Mouse (Mus musculus) midbrain, embryonic 14.5 days (tissue): ENCODE data around the gene Ap1m2. TPM values are rescaled to one million over a fixed set of nuclear protein-coding genes. Genes with fewer than 3 reads are reported as not detected.

Source experiments
- ATAC-seq: fragments of 200-750 bp; cut with Nextera tagmentation; 2 replicates; pipeline ENCODE4 v1.8.0; 2017; ENCODE audit warnings: moderate number of reproducible peaks, moderate library complexity; ENCODE audit not compliant: low FRiP score, low TSS enrichment
- DNase-seq: peaks from one replicate; pipeline ENCODE4 v3.0.0-alpha.2; 2015
- H3K27ac ChIP-seq: fragments of 300-500 bp; sonication (generic); replicated peaks from 2 replicates; pipeline ENCODE4 v1.5.1; 2014; ENCODE audit warnings: mild to moderate bottlenecking, low read depth, low read length, moderate library complexity
- H3K27me3 ChIP-seq: fragments of 300-500 bp; sonication (generic); 2 replicates; pipeline ENCODE4 v1.6.1; 2014; ENCODE audit warnings: low read length, control low read depth, mixed read lengths; ENCODE audit not compliant: control insufficient read depth, insufficient read depth
- H3K36me3 ChIP-seq: fragments of 300-500 bp; sonication (generic); 2 replicates; pipeline ENCODE4 v1.6.1; 2014; ENCODE audit warnings: low read length, control low read depth; ENCODE audit not compliant: control insufficient read depth, insufficient read depth
- H3K4me1 ChIP-seq: fragments of 300-500 bp; sonication (generic); 2 replicates; pipeline ENCODE4 v1.6.1; 2014; ENCODE audit warnings: mild to moderate bottlenecking, antibody characterized with exemption, low read length, control low read depth; ENCODE audit not compliant: control insufficient read depth, insufficient read depth
- H3K4me2 ChIP-seq: fragments of 300-500 bp; sonication (generic); 2 replicates; pipeline ENCODE4 v1.6.1; 2014; ENCODE audit warnings: mild to moderate bottlenecking, low read length, moderate library complexity
- H3K4me3 ChIP-seq: fragments of 300-500 bp; sonication (generic); replicated peaks from 2 replicates; pipeline ENCODE4 v1.5.1; 2014; ENCODE audit warnings: low read depth, low read length
- H3K9ac ChIP-seq: fragments of 300-500 bp; sonication (generic); replicated peaks from 2 replicates; pipeline ENCODE4 v1.6.1; 2014; ENCODE audit warnings: mild to moderate bottlenecking, low read length, moderate library complexity
- H3K9me3 ChIP-seq: fragments of 300-500 bp; sonication (generic); 2 replicates; pipeline ENCODE4 v1.6.1; 2016; ENCODE audit warnings: low read length, control low read depth, mixed read lengths; ENCODE audit not compliant: control insufficient read depth
- WGBS: fragments of 180-500 bp; shearing (Covaris S2); extraction: QIAGEN DNeasy Blood & Tissue Kit; methylation state at CpG from one replicate; pipeline ENCODE4 v1.1.7; 2014; 5-methylcytosine and 5-hydroxymethylcytosine counted together
- polyA plus RNA-seq: library from polyadenylated mRNA; unstranded; fragments of >200 nt; fragmentation: Nextera tagmentation; extraction: Ambion mirVana; gene quantifications from 2 replicates; pipeline ENCODE4 v1.2.1, GENCODE M21; 2014

The Ap1m2 gene
- polyA plus RNA-seq, 1 experiment from 2014 or later, result 0.88 TPM

DNA sequence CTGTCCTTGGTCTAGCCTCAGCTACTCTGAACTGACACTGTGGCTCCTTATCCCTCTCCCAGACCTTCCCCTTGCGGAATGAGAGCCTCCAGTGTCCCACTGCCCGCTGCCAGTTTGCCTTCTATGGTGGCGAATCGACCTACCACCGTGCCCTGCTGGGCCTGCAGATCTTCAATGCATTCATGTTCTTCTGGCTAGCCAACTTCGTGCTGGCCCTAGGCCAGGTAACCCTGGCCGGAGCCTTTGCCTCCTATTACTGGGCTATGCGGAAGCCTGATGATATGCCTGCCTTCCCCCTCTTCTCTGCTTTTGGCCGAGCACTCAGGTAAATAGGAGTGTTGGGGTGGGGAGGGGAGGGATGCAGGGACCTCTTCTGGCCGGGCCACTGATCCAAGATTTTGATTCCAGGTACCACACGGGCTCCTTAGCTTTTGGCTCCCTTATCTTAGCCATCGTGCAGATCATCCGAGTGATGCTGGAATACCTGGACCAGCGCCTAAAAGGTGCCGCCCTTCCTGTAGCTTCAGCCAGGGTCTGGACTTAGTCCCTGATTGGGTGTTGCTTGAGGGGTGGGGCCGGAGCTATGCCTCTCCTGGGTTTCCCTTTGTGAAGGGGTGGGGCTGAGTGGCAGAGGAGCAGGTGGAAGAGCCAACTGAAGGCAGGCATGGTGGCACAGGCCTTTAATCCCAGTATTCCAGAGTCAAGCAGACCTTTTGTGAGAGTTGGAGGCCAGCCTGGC lies 34.7 kb upstream of the Ap1m2 start:
- Histone ChIP-seq H3K27ac (no peak overlapping the region), H3K4me3 (no peak overlapping the region), H3K4me1 (no peaks in the 10 kb centered on the region), H3K9me3 (no peaks in the 10 kb centered on the region), H3K9ac (no peak overlapping the region), H3K27me3 (no peaks in the 10 kb centered on the region), H3K36me3 (peaks cover 69% of the 10 kb centered on the region), H3K4me2 (no peak overlapping the region)
- no peak for ATAC-seq
- DNase-seq, result no peak
- 76% methylated on average over 16 of the region's 16 CpGs for WGBS

DNA sequence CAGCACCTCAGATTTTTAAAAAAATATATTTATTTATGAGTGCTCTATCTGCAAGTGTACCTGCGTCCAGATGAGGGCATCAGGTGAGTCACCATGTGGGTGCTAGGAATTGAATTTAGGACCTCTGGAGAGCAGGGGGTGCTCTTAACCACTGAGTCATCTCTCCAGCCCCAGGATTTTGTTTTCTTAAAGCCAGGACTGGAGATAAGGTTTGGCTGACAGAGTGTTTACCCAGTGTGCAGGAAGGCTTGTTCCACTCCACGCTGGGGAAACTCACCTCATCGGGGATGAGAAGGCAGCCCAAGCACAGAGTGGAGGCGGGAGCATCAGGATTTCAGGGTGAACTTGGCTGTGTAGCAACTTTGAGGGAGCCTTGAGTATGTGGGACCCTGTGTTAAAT lies 28.3 kb upstream of the Ap1m2 start:
- no peak for DNase-seq
- Histone ChIP-seq H3K36me3 (peaks cover 31% of the 10 kb centered on the region), H3K27me3 (no peaks in the 10 kb centered on the region), H3K4me2 (no peak overlapping the region), H3K4me1 (no peaks in the 10 kb centered on the region), H3K4me3 (no peak overlapping the region), H3K9me3 (no peaks in the 10 kb centered on the region), H3K9ac (no peak overlapping the region), H3K27ac (no peak overlapping the region)
- WGBS, result 90% methylated on average over 4 of the region's 4 CpGs
- no peak for ATAC-seq

DNA sequence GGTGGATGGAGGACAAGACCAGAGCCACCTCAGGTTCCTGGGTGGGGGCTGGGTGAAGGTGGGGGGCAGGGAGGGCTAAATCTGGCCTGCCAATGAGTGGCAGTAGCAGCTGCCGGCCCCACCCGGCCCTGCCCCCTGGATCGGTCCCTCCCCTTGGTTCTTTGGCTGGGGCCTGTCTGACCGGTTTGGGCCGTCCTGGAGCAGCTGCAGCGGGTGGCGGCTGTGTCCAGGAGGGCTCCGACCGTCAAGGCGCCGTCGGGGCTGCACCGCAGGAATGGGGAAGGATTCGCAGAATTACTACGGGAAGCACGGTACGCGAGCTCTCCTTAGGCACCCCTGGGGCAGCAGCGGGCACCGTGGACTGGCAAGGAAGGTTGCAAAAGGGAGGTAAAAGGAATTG lies 25.5 kb upstream of the Ap1m2 start:
- Histone ChIP-seq H3K4me2 (no peak overlapping the region), H3K9ac (no peak overlapping the region)
- 17% methylated on average over 20 of the region's 20 CpGs for WGBS

DNA sequence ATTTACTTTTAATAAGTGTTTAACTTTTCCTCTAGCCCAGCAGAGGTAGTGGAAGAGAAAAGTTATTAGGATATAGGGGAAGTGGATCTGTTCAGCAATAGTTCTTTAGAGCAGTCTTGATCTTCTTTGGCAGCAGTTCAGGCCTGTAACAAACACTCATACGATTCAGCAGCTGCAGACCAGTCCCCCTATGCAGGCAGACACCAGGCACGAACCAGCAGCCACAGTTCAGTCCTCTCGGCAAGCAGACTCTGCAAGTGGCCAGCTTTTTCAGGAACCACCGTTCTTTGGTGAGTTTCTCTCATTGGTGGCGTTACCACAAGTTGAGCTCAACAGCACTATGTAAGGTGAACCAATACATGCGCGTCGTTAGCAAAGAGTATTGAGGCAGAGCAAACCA lies 24.4 kb upstream of the Ap1m2 start:
- H3K36me3 ChIP-seq, result 0 out of 2 replicates have a peak, but pooled peaks cover 3% of the 10 kb centered on the region
- no peak overlapping the region for H3K4me2 ChIP-seq
- no peaks in the 10 kb centered on the region for H3K9me3 ChIP-seq
- DNase-seq (no peak), ATAC-seq (no peak)
- H3K9ac ChIP-seq, result no peak overlapping the region
- no peak overlapping the region for H3K4me3 ChIP-seq
- H3K4me1 ChIP-seq, result no peaks in the 10 kb centered on the region
- 84% methylated on average over 8 of the region's 8 CpGs for WGBS
- H3K27ac ChIP-seq, result no peak overlapping the region
- H3K27me3 ChIP-seq, result no peaks in the 10 kb centered on the region

More for the DNA sequence above, 25.5 kb upstream of the Ap1m2 start:
- ATAC-seq, result no peak
- no peak for DNase-seq
- no peaks in the 10 kb centered on the region for H3K27me3 ChIP-seq
- no peak overlapping the region for H3K4me3 ChIP-seq
- no peaks in the 10 kb centered on the region for H3K9me3 ChIP-seq
- peaks cover 9% of the 10 kb centered on the region; the same call in 1 of the 2 replicates for H3K36me3 ChIP-seq
- no peaks in the 10 kb centered on the region for H3K4me1 ChIP-seq
- H3K27ac ChIP-seq, result no peak overlapping the region

DNA sequence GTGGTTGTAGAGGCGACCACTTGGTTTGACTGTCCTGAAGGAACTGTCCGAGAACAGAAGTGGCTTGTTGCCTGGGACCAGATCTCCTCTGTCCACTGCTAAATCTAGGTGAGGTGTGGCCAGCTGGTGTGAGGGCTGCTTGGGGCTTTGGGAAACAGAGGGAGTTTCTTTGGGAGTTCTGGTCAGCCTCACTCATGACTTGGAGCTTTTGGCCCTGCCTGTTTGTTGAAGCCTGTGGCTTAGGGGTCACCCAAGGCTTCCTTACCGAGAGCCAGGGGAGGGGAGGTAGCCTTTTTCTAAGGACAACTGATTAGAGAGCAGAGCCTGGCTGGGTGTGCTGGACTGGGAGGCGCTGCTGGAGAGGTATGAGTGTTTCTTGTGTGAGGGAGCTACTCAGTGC lies 23.3 kb upstream of the Ap1m2 start:
- no peak for DNase-seq
- H3K9ac ChIP-seq, result no peak overlapping the region
- no peaks in the 10 kb centered on the region for H3K4me1 ChIP-seq
- 0 out of 2 replicates have a peak, but pooled peaks cover 3% of the 10 kb centered on the region for H3K36me3 ChIP-seq
- ATAC-seq, result no peak
- no peak overlapping the region for H3K27ac ChIP-seq
- H3K9me3 ChIP-seq, result no peaks in the 10 kb centered on the region
- WGBS, result 84% methylated on average over 4 of the region's 4 CpGs
- no peak overlapping the region for H3K4me2 ChIP-seq
- no peak overlapping the region for H3K4me3 ChIP-seq
- H3K27me3 ChIP-seq, result no peaks in the 10 kb centered on the region

DNA sequence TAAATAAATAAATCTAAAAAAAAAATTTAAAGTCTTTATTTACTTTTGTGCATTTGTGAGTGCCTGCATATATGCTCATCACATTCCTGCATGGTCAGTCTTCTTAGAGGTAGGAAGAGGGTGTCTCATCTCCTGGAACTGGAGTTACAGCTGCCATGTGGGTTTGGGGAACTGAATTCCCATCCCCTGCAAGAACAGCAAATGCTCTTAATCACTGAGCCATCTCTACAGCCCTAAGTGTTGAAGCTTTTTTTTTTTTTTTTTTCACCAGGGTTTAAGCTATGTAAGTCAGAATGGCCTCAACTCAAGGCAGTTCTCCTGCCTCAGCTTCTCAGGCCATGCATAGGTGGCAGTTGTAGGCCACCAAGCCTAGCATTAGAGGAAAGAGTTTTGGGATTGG lies 22.6 kb upstream of the Ap1m2 start:
- ATAC-seq, result no peak
- Histone ChIP-seq H3K27me3 (no peaks in the 10 kb centered on the region), H3K27ac (no peak overlapping the region), H3K9ac (no peak overlapping the region), H3K4me2 (no peak overlapping the region), H3K36me3 (no peaks in the 10 kb centered on the region), H3K4me1 (no peaks in the 10 kb centered on the region), H3K9me3 (no peaks in the 10 kb centered on the region), H3K4me3 (no peak overlapping the region)
- DNase-seq, result no peak

DNA sequence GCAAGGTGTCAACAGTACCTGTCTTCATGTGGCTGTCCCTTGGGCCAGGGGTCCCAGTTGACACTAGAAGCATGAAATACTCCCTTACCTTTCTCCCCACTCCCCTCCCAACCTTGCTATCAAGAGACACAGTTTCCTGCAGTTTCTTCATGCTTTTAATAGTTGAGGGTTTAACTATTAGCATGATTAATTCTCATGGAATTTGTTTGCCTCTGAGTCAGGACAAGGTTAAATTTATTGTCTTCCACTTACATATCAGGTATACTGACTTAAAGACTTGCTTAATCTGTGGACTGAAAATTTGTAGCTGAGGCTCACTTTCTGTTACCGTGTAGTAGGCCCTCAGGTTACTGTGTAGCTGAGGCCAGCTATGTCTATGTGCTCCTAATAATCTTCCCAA lies 21.4 kb upstream of the Ap1m2 start:
- H3K9me3 ChIP-seq, result no peaks in the 10 kb centered on the region
- no peak overlapping the region for H3K4me2 ChIP-seq
- no peak overlapping the region for H3K4me3 ChIP-seq
- DNase-seq (no peak), ATAC-seq (no peak)
- no peak overlapping the region for H3K9ac ChIP-seq
- H3K27me3 ChIP-seq, result no peaks in the 10 kb centered on the region
- H3K36me3 ChIP-seq, result no peaks in the 10 kb centered on the region
- no peak overlapping the region for H3K27ac ChIP-seq
- H3K4me1 ChIP-seq, result no peaks in the 10 kb centered on the region
- 95% methylated on average over 1 of the region's 1 CpGs for WGBS

DNA sequence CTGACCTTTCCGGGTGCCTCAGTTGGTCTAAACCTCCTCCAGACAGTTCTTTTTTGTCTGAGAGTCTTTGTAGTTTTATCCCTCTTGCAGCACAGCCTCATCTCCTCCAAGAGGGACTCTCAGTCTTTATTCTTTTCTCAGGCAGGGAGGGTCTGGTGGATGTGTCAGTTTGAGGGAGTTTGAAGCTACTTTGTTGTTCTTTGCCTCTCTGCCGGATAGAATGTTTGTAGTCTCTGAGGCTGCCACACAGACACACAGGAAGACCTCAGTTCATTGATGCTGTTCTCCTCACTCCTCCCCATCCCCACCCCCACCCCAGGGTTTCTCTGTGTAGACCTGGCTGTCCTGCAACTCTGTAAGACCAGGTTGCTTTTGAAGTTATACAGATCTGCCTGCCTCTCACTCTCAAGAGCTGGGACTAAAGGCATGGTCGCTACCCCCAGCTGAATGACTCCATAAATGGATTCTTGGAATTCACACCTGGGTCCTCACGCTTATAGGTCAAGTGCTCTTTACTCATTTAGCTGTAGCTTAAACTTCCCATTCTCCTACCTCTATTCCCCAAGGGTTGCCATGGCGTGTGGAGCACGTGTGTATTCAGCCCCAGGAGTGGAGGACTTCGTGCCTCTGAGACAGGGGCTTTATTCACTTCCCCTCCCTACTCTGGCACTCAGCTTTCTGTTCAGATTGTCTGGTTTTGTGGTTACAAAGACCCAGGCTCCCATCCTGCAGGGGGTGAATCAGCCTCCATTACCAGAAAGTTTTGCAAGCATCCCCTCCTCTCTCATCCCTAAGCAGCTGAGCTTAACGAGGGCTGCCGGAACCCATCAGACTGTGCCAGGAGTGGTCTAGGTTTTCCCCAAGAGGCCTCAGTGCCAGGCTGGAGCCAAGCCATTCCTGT lies 20.3 kb upstream of the Ap1m2 start:
- Histone ChIP-seq H3K4me1 (no peaks in the 10 kb centered on the region), H3K36me3 (no peaks in the 10 kb centered on the region), H3K4me2 (no peak overlapping the region), H3K4me3 (no peak overlapping the region), H3K9me3 (no peaks in the 10 kb centered on the region), H3K27me3 (no peaks in the 10 kb centered on the region), H3K9ac (no peak overlapping the region), H3K27ac (peak overlapping the region; percentile 15; the same call in 1 of the 2 replicates)
- ATAC-seq (no peak), DNase-seq (peak; percentile 21)
- 24% methylated on average over 9 of the region's 9 CpGs for WGBS
